Mouse (Mus musculus) macrophage (primary cell): ENCODE results near the gene Ssbp4. TPM values are rescaled to one million over a fixed set of nuclear protein-coding genes. Genes with fewer than 3 reads are reported as not detected.

ENCODE experiments used
- H3K27ac ChIP-seq: fragments of 350-480 bp; formaldehyde crosslinking; 2 replicates; pipeline ENCODE4 v1.9.0; 2021
- H3K36me3 ChIP-seq: fragments of 350-480 bp; formaldehyde crosslinking; 2 replicates; pipeline ENCODE4 v1.9.0; 2021; ENCODE audit errors: inconsistent target
- H3K4me3 ChIP-seq: fragments of 350-480 bp; formaldehyde crosslinking; 2 replicates; pipeline ENCODE4 v1.9.0; 2021; ENCODE audit errors: inconsistent target
- H3K79me2 ChIP-seq: fragments of 350-480 bp; formaldehyde crosslinking; 2 replicates; pipeline ENCODE4 v1.9.0; 2021; ENCODE audit errors: inconsistent target
- WGBS: methylation state at CpG from one replicate; pipeline ENCODE4 v1.1.7; 2026; ENCODE audit warnings: inconsistent platforms; ENCODE audit not compliant: missing documents; 5-methylcytosine and 5-hydroxymethylcytosine counted together
- polyA plus RNA-seq: library from polyadenylated mRNA; stranded (reverse); fragments of 250-400 nt; gene quantifications from 3 replicates; pipeline ENCODE4 v1.2.4, GENCODE M21; 2018; ENCODE audit warnings: inconsistent platforms

Ssbp4 gene
- polyA plus RNA-seq, 1 experiment from 2014 or later, result 71.4 TPM

- H3K4me3 ChIP-seq, result no peak overlapping the region
- 49% methylated on average over 4 of the region's 4 CpGs for WGBS
- H3K79me2 ChIP-seq, result peaks cover 75% of the 10 kb centered on the region
- no peak overlapping the region for H3K27ac ChIP-seq
- peaks cover 29% of the 10 kb centered on the region for H3K36me3 ChIP-seq
These were observed 33.8 kb downstream of the Ssbp4 start for GRCm38 (mm10) chr8:70574915-70575314.

- Histone ChIP-seq H3K27ac (no peak overlapping the region), H3K4me3 (no peak overlapping the region), H3K36me3 (peaks cover 27% of the 10 kb centered on the region), H3K79me2 (peaks cover 81% of the 10 kb centered on the region)
These were observed 34.4 kb downstream of the Ssbp4 start for GRCm38 (mm10) chr8:70574302-70574701.

GRCm38 (mm10) chr8:70570990-70571389 is 37.7 kb downstream of the Ssbp4 start:
- Histone ChIP-seq H3K79me2 (peaks cover 99% of the 10 kb centered on the region), H3K4me3 (no peak overlapping the region), H3K27ac (no peak overlapping the region), H3K36me3 (peaks cover 8% of the 10 kb centered on the region; the same call in 1 of the 2 replicates)
- WGBS, result 91% methylated on average over 6 of the region's 6 CpGs

- H3K36me3 ChIP-seq, result peaks cover 8% of the 10 kb centered on the region; the same call in 1 of the 2 replicates
- H3K79me2 ChIP-seq, result peaks cover 100% of the 10 kb centered on the region
- no peak overlapping the region for H3K4me3 ChIP-seq
- H3K27ac ChIP-seq, result no peak overlapping the region
These were observed 38.3 kb downstream of the Ssbp4 start for GRCm38 (mm10) chr8:70570360-70570759.

- WGBS, result 20% methylated on average over 3 of the region's 3 CpGs
- H3K27ac ChIP-seq, result no peak overlapping the region
- H3K79me2 ChIP-seq, result peaks cover 100% of the 10 kb centered on the region
- no peaks in the 10 kb centered on the region for H3K36me3 ChIP-seq
- H3K4me3 ChIP-seq, result no peak overlapping the region
These were observed 43.1 kb downstream of the Ssbp4 start for GRCm38 (mm10) chr8:70565561-70565960.

- Histone ChIP-seq H3K27ac (no peak overlapping the region), H3K79me2 (peaks cover 99% of the 10 kb centered on the region), H3K4me3 (no peak overlapping the region), H3K36me3 (no peaks in the 10 kb centered on the region)
- 94% methylated on average over 3 of the region's 3 CpGs for WGBS
These were observed 43.9 kb downstream of the Ssbp4 start for GRCm38 (mm10) chr8:70564696-70565235.

- Histone ChIP-seq H3K4me3 (no peak overlapping the region), H3K27ac (no peak overlapping the region), H3K79me2 (peaks cover 99% of the 10 kb centered on the region), H3K36me3 (no peaks in the 10 kb centered on the region)
- 90% methylated on average over 6 of the region's 6 CpGs for WGBS
These were observed 44.8 kb downstream of the Ssbp4 start for GRCm38 (mm10) chr8:70563763-70564387.

GRCm38 (mm10) chr8:70562802-70563201 is 45.9 kb downstream of the Ssbp4 start:
- Histone ChIP-seq H3K36me3 (no peaks in the 10 kb centered on the region), H3K27ac (peak overlapping the region; percentile 89), H3K4me3 (no peak overlapping the region), H3K79me2 (peaks cover 99% of the 10 kb centered on the region)
- WGBS, result 100% methylated on average over 3 of the region's 3 CpGs

- peaks cover 99% of the 10 kb centered on the region for H3K79me2 ChIP-seq
- H3K4me3 ChIP-seq, result no peak overlapping the region
- peak overlapping the region; percentile 89 for H3K27ac ChIP-seq
- H3K36me3 ChIP-seq, result no peaks in the 10 kb centered on the region
- 86% methylated on average over 7 of the region's 7 CpGs for WGBS
These were observed 46.7 kb downstream of the Ssbp4 start for GRCm38 (mm10) chr8:70561809-70562535.

- peak overlapping the region; percentile 89 for H3K27ac ChIP-seq
- no peaks in the 10 kb centered on the region for H3K36me3 ChIP-seq
- H3K4me3 ChIP-seq, result no peak overlapping the region
- H3K79me2 ChIP-seq, result peaks cover 99% of the 10 kb centered on the region
- 51% methylated on average over 4 of the region's 4 CpGs for WGBS
These were observed 47.3 kb downstream of the Ssbp4 start for GRCm38 (mm10) chr8:70561357-70561756.

- Histone ChIP-seq H3K4me3 (no peak overlapping the region), H3K27ac (peak overlapping the region; percentile 89), H3K36me3 (no peaks in the 10 kb centered on the region), H3K79me2 (peaks cover 99% of the 10 kb centered on the region)
- 89% methylated on average over 2 of the region's 3 CpGs for WGBS
These were observed 48.1 kb downstream of the Ssbp4 start for GRCm38 (mm10) chr8:70560564-70560963.

GRCm38 (mm10) chr8:70560096-70560495 is 48.6 kb downstream of the Ssbp4 start:
- WGBS, result 0% methylated on average over 2 of the region's 2 CpGs
- Histone ChIP-seq H3K4me3 (no peak overlapping the region), H3K36me3 (no peaks in the 10 kb centered on the region), H3K27ac (peak overlapping the region; percentile 89), H3K79me2 (peaks cover 99% of the 10 kb centered on the region)

GRCm38 (mm10) chr8:70558983-70559382 is 49.7 kb downstream of the Ssbp4 start:
- Histone ChIP-seq H3K27ac (no peak overlapping the region), H3K4me3 (no peak overlapping the region), H3K79me2 (peaks cover 99% of the 10 kb centered on the region), H3K36me3 (no peaks in the 10 kb centered on the region)
- 70% methylated on average over 3 of the region's 3 CpGs for WGBS

GRCm38 (mm10) chr8:70558334-70558733 is 50.3 kb downstream of the Ssbp4 start:
- H3K36me3 ChIP-seq, result no peaks in the 10 kb centered on the region
- peaks cover 99% of the 10 kb centered on the region for H3K79me2 ChIP-seq
- no peak overlapping the region for H3K4me3 ChIP-seq
- H3K27ac ChIP-seq, result no peak overlapping the region
- 44% methylated on average over 4 of the region's 4 CpGs for WGBS

GRCm38 (mm10) chr8:70555079-70555747 is 53.5 kb downstream of the Ssbp4 start:
- Histone ChIP-seq H3K79me2 (peaks cover 99% of the 10 kb centered on the region), H3K36me3 (no peaks in the 10 kb centered on the region), H3K27ac (no peak overlapping the region), H3K4me3 (no peak overlapping the region)
- 71% methylated on average over 4 of the region's 4 CpGs for WGBS
